Mouse (Mus musculus) small intestine, adult 2 months (tissue): ENCODE data around the gene Slc25a4.

Source experiments
- CTCF ChIP-seq: fragments of 200-500 bp; IDR thresholded peaks from 2 replicates; pipeline ENCODE4 v1.5.1; 2012; ENCODE audit warnings: low read depth, mild to moderate bottlenecking, control low read depth, inconsistent platforms, low read length, moderate library complexity, mixed read lengths; ENCODE audit not compliant: insufficient replicate concordance, insufficient read length; ENCODE audit errors: extremely low read depth
- POLR2A ChIP-seq: fragments of 200-500 bp; IDR thresholded peaks from 2 replicates; pipeline ENCODE4 v1.6.1; 2012; ENCODE audit warnings: low read depth, mild to moderate bottlenecking, control low read depth, inconsistent platforms, low read length, moderate library complexity

DNA sequence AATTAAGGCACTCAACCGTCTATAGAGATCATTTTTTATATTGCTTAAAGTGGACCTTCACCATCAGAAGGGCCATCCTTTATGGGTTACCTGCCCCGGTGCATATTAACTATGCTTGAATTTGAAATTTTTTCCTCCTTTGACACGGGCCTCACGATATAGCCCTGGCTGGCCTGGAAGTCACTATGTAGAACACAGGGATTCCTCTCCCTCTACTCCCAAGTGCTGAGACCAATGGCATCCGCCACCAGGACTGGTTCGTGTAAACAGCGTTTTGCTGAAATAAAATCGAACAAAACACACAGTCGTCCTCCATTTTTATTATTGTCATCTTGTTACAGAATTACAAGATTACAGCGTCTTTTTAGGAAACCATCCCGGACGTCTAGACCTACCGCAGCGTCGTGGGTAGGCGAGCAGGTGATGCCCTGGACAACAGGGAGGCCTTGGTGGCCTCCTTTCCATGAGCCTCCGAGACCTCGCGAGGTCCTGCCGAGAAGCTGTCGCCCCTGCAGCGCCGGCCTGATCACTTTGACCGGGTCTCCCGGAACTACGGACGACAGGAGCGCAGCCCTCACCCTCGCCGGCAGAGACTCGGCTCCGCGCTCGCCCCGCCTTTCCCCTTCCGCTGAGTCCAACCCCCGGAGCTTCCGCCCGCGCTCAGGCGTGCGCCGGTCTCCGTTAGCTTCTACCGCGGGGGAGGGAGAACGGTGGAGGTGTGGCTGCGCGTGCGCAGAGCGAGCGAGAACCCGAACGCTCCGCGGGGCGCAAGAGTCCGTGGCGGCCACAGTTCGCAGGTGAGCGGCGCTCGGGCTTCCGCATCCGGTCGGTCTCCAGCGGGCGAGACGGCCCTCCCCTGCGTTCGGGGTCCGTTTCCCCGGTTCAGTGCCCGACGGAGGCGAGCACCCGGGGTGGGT, 47.9 kb downstream of the Slc25a4 start:
- no peak for TF ChIP-seq CTCF
- TF ChIP-seq POLR2A = peak; percentile 96
